Mouse (Mus musculus): Measurements from ENCODE around the gene 1700030J22Rik. TPM values are rescaled to one million over a fixed set of nuclear protein-coding genes. Genes with fewer than 3 reads are reported as not detected.

Gene 1700030J22Rik
- polyA plus RNA-seq (2012; rRNA removed) (0.25 and 0.29 TPM in 2 replicates), polyA plus RNA-seq (2014; fragmentation: Nextera tagmentation; extraction: Ambion mirVana) (0.18 and 0.20 TPM in 2 replicates)

- TF ChIP-seq CTCF (IDR thresholded peaks at IDR 0.05; ENCODE audit: low read depth) (peak; percentile 49; the same call in 1 of the 2 replicates), EP300 (IDR thresholded peaks at IDR 0.05; ENCODE audit: low read depth) (no peak)
- peak within 1 kb of the TSS; percentile 83 to 90 for H3K4me3 ChIP-seq (ENCODE audit: insufficient read depth in 1 of 2, low read depth in 2 of 2, low read length in 2 of 2)
- H3K27ac ChIP-seq: no peak within 1 kb of the TSS
Measured at GRCm38 (mm10) chr8:116978631-116979256, at the start of gene 1700030J22Rik. 1700030J22Rik (minus strand) TSS chr8:116978959.

GRCm38 (mm10) chr8:117027601-117028000 lies 48.8 kb upstream of the 1700030J22Rik start:
- H3K9ac ChIP-seq (replicated peaks): no peak overlapping the region
- no peak overlapping the region for H3K4me2 ChIP-seq (ENCODE audit: low read depth)
- no peak overlapping the region for H3K4me3 ChIP-seq (ENCODE audit: insufficient read depth in 1 of 2, low read depth in 2 of 2, low read length in 2 of 2)
- no peaks in the 10 kb centered on the region for H3K9me3 ChIP-seq (ENCODE audit: control insufficient read depth, low read length)
- WGBS (ENCODE audit: insufficient replicate concordance): 61% methylated on average over 5 of the region's 5 CpGs
- peaks cover 0 to 1% of the 10 kb centered on the region in 2 experiments; a peak in 2 of 4 replicates for H3K4me1 ChIP-seq (replicated peaks; ENCODE audit: control insufficient read depth in 2 of 2, insufficient read depth in 2 of 2, low read length in 1 of 2)
- H3K36me3 ChIP-seq (replicated peaks; ENCODE audit: control insufficient read depth, insufficient read depth, low read depth): no peaks in the 10 kb centered on the region
- no peak for ATAC-seq (ENCODE audit: insufficient read depth)
- no peak for DNase-seq (ENCODE audit: low read depth in 3 of 3, low spot score in 3 of 3)
- H3K27ac ChIP-seq: no peak overlapping the region
- TF ChIP-seq CTCF (IDR thresholded peaks at IDR 0.05; ENCODE audit: low read depth) (no peak), EP300 (IDR thresholded peaks at IDR 0.05; ENCODE audit: low read depth) (no peak)
- no peaks in the 10 kb centered on the region for H3K27me3 ChIP-seq (ENCODE audit: control insufficient read depth, insufficient read depth, low read length)

More at GRCm38 (mm10) chr8:116978631-116979256, at the start of gene 1700030J22Rik:
- Histone ChIP-seq H3K4me1 (replicated peaks; ENCODE audit: control insufficient read depth in 2 of 2, insufficient read depth in 2 of 2, low read length in 1 of 2) (peaks cover 8 to 16% of the 10 kb centered on the region in 2 experiments), H3K36me3 (replicated peaks; ENCODE audit: control insufficient read depth, insufficient read depth, low read depth) (no peaks in the 10 kb centered on the region), H3K27me3 (ENCODE audit: control insufficient read depth, insufficient read depth, low read length) (no peaks in the 10 kb centered on the region), H3K9ac (replicated peaks) (peak within 1 kb of the TSS; percentile 55), H3K4me2 (ENCODE audit: low read depth) (peak within 1 kb of the TSS; percentile 92), H3K9me3 (ENCODE audit: control insufficient read depth, low read length) (no peaks in the 10 kb centered on the region)
- ATAC-seq (ENCODE audit: insufficient read depth): peak; percentile 96
- DNase-seq (ENCODE audit: low read depth in 3 of 3, low spot score in 3 of 3): peak; percentile 97 to 98 (median 97)
- WGBS (ENCODE audit: insufficient replicate concordance): under 1% methylated on average over 46 of the region's 46 CpGs

GRCm38 (mm10) chr8:117022297-117022993 lies 43.7 kb upstream of the 1700030J22Rik start:
- ATAC-seq (ENCODE audit: insufficient read depth) (no peak), DNase-seq (ENCODE audit: low read depth in 3 of 3, low spot score in 3 of 3) (no peak)
- no peak for TF ChIP-seq EP300 (IDR thresholded peaks at IDR 0.05; ENCODE audit: low read depth)
- no peak for TF ChIP-seq CTCF (IDR thresholded peaks at IDR 0.05; ENCODE audit: low read depth)
- Histone ChIP-seq H3K9me3 (ENCODE audit: control insufficient read depth, low read length) (no peaks in the 10 kb centered on the region), H3K4me2 (ENCODE audit: low read depth) (no peak overlapping the region), H3K4me3 (ENCODE audit: insufficient read depth in 1 of 2, low read depth in 2 of 2, low read length in 2 of 2) (no peak overlapping the region), H3K27ac (no peak overlapping the region), H3K36me3 (replicated peaks; ENCODE audit: control insufficient read depth, insufficient read depth, low read depth) (no peaks in the 10 kb centered on the region), H3K9ac (replicated peaks) (no peak overlapping the region), H3K4me1 (replicated peaks; ENCODE audit: control insufficient read depth in 2 of 2, insufficient read depth in 2 of 2, low read length in 1 of 2) (no peaks in the 10 kb centered on the region), H3K27me3 (ENCODE audit: control insufficient read depth, insufficient read depth, low read length) (no peaks in the 10 kb centered on the region)
- 58% methylated on average over 1 of the region's 1 CpGs for WGBS (ENCODE audit: insufficient replicate concordance)

- WGBS (ENCODE audit: insufficient replicate concordance): 66% methylated on average over 18 of the region's 18 CpGs
- no peak overlapping the region for H3K4me3 ChIP-seq (ENCODE audit: insufficient read depth in 1 of 2, low read depth in 2 of 2, low read length in 2 of 2)
- no peak for DNase-seq (ENCODE audit: low read depth in 3 of 3, low spot score in 3 of 3)
- no peak for TF ChIP-seq CTCF (IDR thresholded peaks at IDR 0.05; ENCODE audit: low read depth)
- TF ChIP-seq EP300 (IDR thresholded peaks at IDR 0.05; ENCODE audit: low read depth): no peak
- no peak overlapping the region for H3K9ac ChIP-seq (replicated peaks)
- no peak overlapping the region for H3K27ac ChIP-seq
- H3K36me3 ChIP-seq (replicated peaks; ENCODE audit: control insufficient read depth, insufficient read depth, low read depth): no peaks in the 10 kb centered on the region
- H3K4me1 ChIP-seq (replicated peaks; ENCODE audit: control insufficient read depth in 2 of 2, insufficient read depth in 2 of 2, low read length in 1 of 2): no peaks in the 10 kb centered on the region
- no peak overlapping the region for H3K4me2 ChIP-seq (ENCODE audit: low read depth)
- no peak for ATAC-seq (ENCODE audit: insufficient read depth)
- H3K27me3 ChIP-seq (ENCODE audit: control insufficient read depth, insufficient read depth, low read length): no peaks in the 10 kb centered on the region
- H3K9me3 ChIP-seq (ENCODE audit: control insufficient read depth, low read length): no peaks in the 10 kb centered on the region
Measured at GRCm38 (mm10) chr8:117019323-117020275, 40.8 kb upstream of the 1700030J22Rik start.
